Mouse (Mus musculus) hindbrain, embryonic 16.5 days (tissue): Measurements from ENCODE around the gene Tas1r2. TPM values are rescaled to one million over a fixed set of nuclear protein-coding genes. Genes with fewer than 3 reads are reported as not detected.

Experiments used
- ATAC-seq: fragments of 200-750 bp; cut with Nextera tagmentation; 2 replicates; pipeline ENCODE4 v1.8.0; 2017; ENCODE audit warnings: moderate TSS enrichment, moderate library complexity
- H3K27ac ChIP-seq: fragments of 300-500 bp; sonication (generic); 2 replicates; pipeline ENCODE4 v1.5.1; 2014; ENCODE audit warnings: low read depth, mild to moderate bottlenecking, control low read depth, low read length, moderate library complexity
- H3K27me3 ChIP-seq: fragments of 300-500 bp; sonication (generic); replicated peaks from 2 replicates; pipeline ENCODE4 v1.6.1; 2014; ENCODE audit warnings: low read length; ENCODE audit not compliant: control insufficient read depth, insufficient read depth
- H3K36me3 ChIP-seq: fragments of 300-500 bp; sonication (generic); 2 replicates; pipeline ENCODE4 v1.6.1; 2014; ENCODE audit warnings: mild to moderate bottlenecking, low read length, moderate library complexity, mixed read lengths; ENCODE audit not compliant: control insufficient read depth, insufficient read depth
- H3K4me1 ChIP-seq: fragments of 300-500 bp; sonication (generic); 2 replicates; pipeline ENCODE4 v1.6.1; 2014; ENCODE audit warnings: low read depth, low read length; ENCODE audit not compliant: control insufficient read depth, insufficient read depth
- H3K4me2 ChIP-seq: fragments of 300-500 bp; sonication (generic); 2 replicates; pipeline ENCODE4 v1.6.1; 2014; ENCODE audit warnings: mild to moderate bottlenecking, low read length, control low read depth, moderate library complexity
- H3K4me3 ChIP-seq: fragments of 300-500 bp; sonication (generic); 2 replicates; pipeline ENCODE4 v1.5.1; 2014; ENCODE audit warnings: mild to moderate bottlenecking, low read length, control low read depth, moderate library complexity
- H3K9ac ChIP-seq: fragments of 300-500 bp; sonication (generic); 2 replicates; pipeline ENCODE4 v1.6.1; 2014; ENCODE audit warnings: low read depth, mild to moderate bottlenecking, control low read depth, low read length, moderate library complexity
- H3K9me3 ChIP-seq: fragments of 300-500 bp; sonication (generic); 2 replicates; pipeline ENCODE4 v1.6.1; 2014; ENCODE audit warnings: mild to moderate bottlenecking, low read length, moderate library complexity; ENCODE audit not compliant: control insufficient read depth
- WGBS: fragments of 180-500 bp; shearing (Covaris S2); extraction: QIAGEN DNeasy Blood & Tissue Kit; methylation state at CpG from one replicate; pipeline ENCODE4 v1.1.7; 2014; 5-methylcytosine and 5-hydroxymethylcytosine counted together
- polyA plus RNA-seq: library from polyadenylated mRNA; unstranded; fragments of >200 nt; fragmentation: Nextera tagmentation; extraction: Ambion mirVana; gene quantifications from 2 replicates; pipeline ENCODE4 v1.2.1, GENCODE M21; 2015

The Tas1r2 gene
- polyA plus RNA-seq, 1 experiment from 2014 or later: not detected

GRCm38 (mm10) chr4:139684639-139685017 is 31.3 kb downstream of the Tas1r2 start:
- Histone ChIP-seq H3K4me2 (no peak overlapping the region), H3K4me3 (no peak overlapping the region), H3K27ac (no peak overlapping the region), H3K9ac (no peak overlapping the region), H3K36me3 (no peaks in the 10 kb centered on the region), H3K9me3 (no peaks in the 10 kb centered on the region; the same call in 1 of the 2 replicates), H3K27me3 (no peaks in the 10 kb centered on the region), H3K4me1 (no peaks in the 10 kb centered on the region)
- 12% methylated on average over 3 of the region's 3 CpGs for WGBS
- no peak for ATAC-seq

GRCm38 (mm10) chr4:139688058-139688457 is 34.7 kb downstream of the Tas1r2 start:
- no peak for ATAC-seq
- Histone ChIP-seq H3K4me1 (0 out of 2 replicates have a peak, but pooled peaks cover 2% of the 10 kb centered on the region), H3K9me3 (no peaks in the 10 kb centered on the region), H3K4me2 (no peak overlapping the region), H3K27me3 (no peaks in the 10 kb centered on the region; the same call in 1 of the 2 replicates), H3K4me3 (no peak overlapping the region), H3K36me3 (no peaks in the 10 kb centered on the region), H3K9ac (no peak overlapping the region), H3K27ac (no peak overlapping the region)
- 39% methylated on average over 9 of the region's 9 CpGs for WGBS

GRCm38 (mm10) chr4:139689627-139690269 is 36.4 kb downstream of the Tas1r2 start:
- no peak overlapping the region for H3K4me3 ChIP-seq
- H3K4me1 ChIP-seq: 0 out of 2 replicates have a peak, but pooled peaks cover 2% of the 10 kb centered on the region
- no peaks in the 10 kb centered on the region for H3K36me3 ChIP-seq
- 31% methylated on average over 7 of the region's 7 CpGs for WGBS
- ATAC-seq: no peak
- H3K9me3 ChIP-seq: no peaks in the 10 kb centered on the region
- H3K4me2 ChIP-seq: no peak overlapping the region
- no peak overlapping the region for H3K27ac ChIP-seq
- H3K9ac ChIP-seq: no peak overlapping the region
- peaks cover 2% of the 10 kb centered on the region; the same call in 1 of the 2 replicates for H3K27me3 ChIP-seq

- Histone ChIP-seq H3K27ac (no peak overlapping the region), H3K4me2 (no peak overlapping the region), H3K4me1 (0 out of 2 replicates have a peak, but pooled peaks cover 2% of the 10 kb centered on the region), H3K36me3 (no peaks in the 10 kb centered on the region), H3K9me3 (no peaks in the 10 kb centered on the region), H3K9ac (no peak overlapping the region), H3K4me3 (no peak overlapping the region), H3K27me3 (peaks cover 2% of the 10 kb centered on the region; the same call in 1 of the 2 replicates)
- ATAC-seq: no peak
- WGBS: 33% methylated on average over 5 of the region's 5 CpGs
Observed at GRCm38 (mm10) chr4:139693315-139693714, 40.0 kb downstream of the Tas1r2 start.

- Histone ChIP-seq H3K27me3 (peaks cover 2% of the 10 kb centered on the region; the same call in 1 of the 2 replicates), H3K4me1 (no peaks in the 10 kb centered on the region), H3K36me3 (no peaks in the 10 kb centered on the region), H3K4me2 (no peak overlapping the region), H3K9me3 (no peaks in the 10 kb centered on the region), H3K9ac (no peak overlapping the region), H3K27ac (no peak overlapping the region), H3K4me3 (no peak overlapping the region)
- 2% methylated on average over 9 of the region's 9 CpGs for WGBS
- no peak for ATAC-seq
Observed at GRCm38 (mm10) chr4:139697755-139698154, 44.4 kb downstream of the Tas1r2 start.

- no peaks in the 10 kb centered on the region for H3K9me3 ChIP-seq
- 59% methylated on average over 8 of the region's 8 CpGs for WGBS
- no peak overlapping the region for H3K4me2 ChIP-seq
- H3K27me3 ChIP-seq: peaks cover 2% of the 10 kb centered on the region; the same call in 1 of the 2 replicates
- H3K9ac ChIP-seq: no peak overlapping the region
- ATAC-seq: no peak
- no peaks in the 10 kb centered on the region for H3K36me3 ChIP-seq
- no peak overlapping the region for H3K27ac ChIP-seq
- H3K4me1 ChIP-seq: no peaks in the 10 kb centered on the region
- no peak overlapping the region for H3K4me3 ChIP-seq
Observed at GRCm38 (mm10) chr4:139698602-139699001, 45.3 kb downstream of the Tas1r2 start.

GRCm38 (mm10) chr4:139702914-139703313 is 49.6 kb downstream of the Tas1r2 start:
- 73% methylated on average over 4 of the region's 4 CpGs for WGBS
- Histone ChIP-seq H3K9me3 (no peaks in the 10 kb centered on the region), H3K4me1 (no peaks in the 10 kb centered on the region), H3K9ac (no peak overlapping the region), H3K4me3 (no peak overlapping the region), H3K27me3 (no peaks in the 10 kb centered on the region; the same call in 1 of the 2 replicates), H3K27ac (no peak overlapping the region), H3K4me2 (no peak overlapping the region), H3K36me3 (no peaks in the 10 kb centered on the region)
- no peak for ATAC-seq

GRCm38 (mm10) chr4:139703468-139703867 is 50.1 kb downstream of the Tas1r2 start:
- no peak for ATAC-seq
- Histone ChIP-seq H3K9me3 (no peaks in the 10 kb centered on the region), H3K4me2 (no peak overlapping the region), H3K36me3 (no peaks in the 10 kb centered on the region), H3K9ac (no peak overlapping the region), H3K4me1 (no peaks in the 10 kb centered on the region), H3K4me3 (no peak overlapping the region), H3K27me3 (no peaks in the 10 kb centered on the region; the same call in 1 of the 2 replicates), H3K27ac (no peak overlapping the region)
- WGBS: 81% methylated on average over 11 of the region's 11 CpGs

- H3K9ac ChIP-seq: no peak overlapping the region
- peaks cover 4% of the 10 kb centered on the region; the same call in 1 of the 2 replicates for H3K4me1 ChIP-seq
- H3K27ac ChIP-seq: no peak overlapping the region
- WGBS: 89% methylated on average over 5 of the region's 5 CpGs
- ATAC-seq: no peak
- no peaks in the 10 kb centered on the region for H3K27me3 ChIP-seq
- no peaks in the 10 kb centered on the region for H3K9me3 ChIP-seq
- no peak overlapping the region for H3K4me2 ChIP-seq
- no peaks in the 10 kb centered on the region for H3K36me3 ChIP-seq
- H3K4me3 ChIP-seq: no peak overlapping the region
Observed at GRCm38 (mm10) chr4:139705986-139706385, 52.6 kb downstream of the Tas1r2 start.
